Mouse (Mus musculus): Measurements from ENCODE around the gene Vmn2r8.

DNA sequence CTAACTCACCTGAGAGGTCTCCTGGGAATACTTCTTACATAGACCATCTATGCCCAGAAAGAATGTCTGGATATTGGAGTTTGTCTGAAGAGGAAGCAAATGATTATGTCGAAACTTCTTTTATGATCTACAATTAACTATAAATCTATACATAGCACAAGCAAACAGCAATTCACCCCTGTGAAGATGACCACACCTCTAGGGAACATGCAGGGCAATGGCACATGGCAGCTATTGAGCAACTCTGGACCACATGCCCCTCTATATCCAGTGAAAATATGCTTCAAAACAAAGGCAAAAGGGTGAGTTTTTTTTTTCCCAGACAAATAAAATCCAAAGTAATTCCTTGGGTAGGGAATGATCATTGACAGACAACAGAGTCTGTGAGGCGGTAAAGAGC is 48.6 kb downstream of the Vmn2r8 start:
- TF ChIP-seq POLR2A (IDR thresholded peaks at IDR 0.05; ENCODE audit: extremely low read depth, insufficient read depth, low read length): no peak
- TF ChIP-seq CTCF (IDR thresholded peaks at IDR 0.05; ENCODE audit: extremely low read depth, insufficient read depth, low read length): no peak
